Mouse (Mus musculus): ENCODE data around the gene Mturn.

Mturn gene

GRCm38 (mm10) chr6:54732721-54733120, 51.3 kb downstream of the Mturn start:
- no peak for DNase-seq

DNA sequence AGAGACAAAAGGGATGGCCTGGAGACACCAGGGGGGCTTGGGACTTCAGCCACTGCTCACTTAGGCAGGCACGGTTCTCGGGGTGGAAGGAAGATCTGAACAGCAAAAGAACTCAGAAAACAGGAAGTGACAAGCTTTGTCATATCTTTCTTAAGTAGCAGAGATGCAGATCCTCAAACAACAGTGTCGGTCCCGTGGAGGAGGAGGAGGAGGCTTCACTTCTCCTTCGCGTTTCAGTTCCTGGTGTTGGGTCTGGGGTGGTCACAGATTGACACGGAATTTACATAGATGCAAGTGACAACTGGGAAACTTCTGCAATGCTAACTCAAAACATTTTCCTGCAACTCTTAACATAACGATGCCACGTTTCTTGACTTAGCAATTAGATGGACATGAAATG, 54.7 kb downstream of the Mturn start:
- no peak for DNase-seq

GRCm38 (mm10) chr6:54737255-54737654, 55.8 kb downstream of the Mturn start:
- DNase-seq: no peak

- DNase-seq: no peak
Observed at GRCm38 (mm10) chr6:54737684-54738083, 56.3 kb downstream of the Mturn start.

DNA sequence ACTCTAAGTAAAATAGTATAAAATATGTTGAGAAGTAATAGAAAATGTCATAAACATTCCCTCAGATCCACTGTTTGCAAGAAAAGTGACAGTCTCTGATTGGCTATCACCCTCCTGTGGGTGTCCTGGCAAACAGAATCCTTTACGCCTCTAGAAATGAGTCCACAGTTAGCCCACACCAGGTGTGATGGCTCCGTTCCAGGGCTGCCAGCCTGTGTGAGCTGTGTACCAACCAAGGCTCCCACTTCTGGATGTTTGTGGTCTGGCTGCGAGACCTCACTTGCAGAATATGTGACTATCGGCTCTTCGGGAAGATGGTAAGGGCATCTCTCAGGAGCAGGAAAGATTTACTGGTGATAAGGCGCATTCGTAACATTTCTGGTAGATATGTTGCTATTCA, 67.6 kb downstream of the Mturn start:
- no peak for DNase-seq

GRCm38 (mm10) chr6:54751621-54752020, 70.2 kb downstream of the Mturn start:
- no peak for DNase-seq

GRCm38 (mm10) chr6:54752076-54752475, 70.7 kb downstream of the Mturn start:
- DNase-seq: no peak

Data from kidney, adult 8-10 months (tissue).